Mouse (Mus musculus) kidney, adult 8-10 months (tissue): ENCODE results near the gene Tgtp2.

Experiments
- DNase-seq, 2 experiments: peaks; one replicate each; pipeline ENCODE4 v3.0.0; 2022

Gene Tgtp2

DNA sequence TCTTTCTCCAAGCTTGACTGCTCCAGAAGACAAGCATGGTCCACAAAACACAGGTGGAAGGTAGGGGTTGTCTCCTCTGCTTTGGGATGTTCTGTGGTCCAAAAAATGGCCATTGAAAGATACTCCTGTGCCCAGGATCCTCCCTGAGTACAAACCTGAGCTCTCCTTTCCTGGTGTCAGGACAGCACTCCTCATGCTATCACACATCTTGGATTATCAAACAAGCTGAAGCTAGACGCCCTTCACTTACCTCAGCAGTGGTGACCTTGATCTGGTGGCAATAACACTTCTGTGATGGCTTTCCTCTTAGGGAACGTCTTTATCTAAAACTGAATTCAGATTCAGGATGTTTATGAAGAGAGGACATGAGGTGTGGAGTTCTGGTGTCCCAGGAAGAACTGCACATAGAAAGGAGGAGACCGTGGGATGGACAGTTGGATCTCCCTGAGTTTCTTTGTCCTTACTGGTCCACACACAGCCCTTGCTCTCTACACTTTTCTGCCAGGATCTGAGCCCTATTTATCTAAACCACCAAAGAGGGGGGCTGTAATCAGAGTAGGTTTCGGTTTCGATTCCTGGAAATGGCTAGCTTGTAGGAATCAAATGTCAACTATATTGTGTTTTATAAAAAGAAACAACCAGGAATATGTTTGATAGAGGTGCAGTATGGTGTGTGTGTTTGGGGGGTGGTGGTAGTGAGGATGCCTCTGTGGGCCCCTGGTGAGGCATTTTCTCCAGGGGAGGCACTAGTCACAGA lies at the start of gene Tgtp2:
Gene Tgtp2 (minus strand): TSS at position 494 of the 757 bp plus-strand sequence.
- peak in 1 of 2 experiments; percentile 26 for DNase-seq

- no peak for DNase-seq
These were observed 48.7 kb upstream of the Tgtp2 start for GRCm38 (mm10) chr11:49112624-49113219.

DNA sequence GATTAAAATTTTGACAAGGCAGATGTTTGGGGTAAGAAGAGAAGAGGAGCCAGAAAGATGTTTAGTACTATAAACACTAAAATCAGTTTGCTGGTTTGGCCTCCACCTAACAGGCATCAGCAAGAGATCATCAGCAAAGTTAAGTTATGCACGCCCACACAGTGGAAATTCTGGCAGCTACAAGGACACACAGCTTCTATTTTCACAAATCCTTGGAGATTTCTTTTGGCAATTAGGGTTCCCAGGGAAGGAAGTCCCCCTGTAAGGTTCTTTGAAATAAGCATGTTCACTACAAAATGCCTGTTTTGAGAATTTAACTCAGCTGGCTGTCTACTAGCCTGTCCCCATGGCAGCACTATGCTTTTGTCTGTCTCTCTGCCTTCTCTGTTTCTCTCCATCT lies 47.0 kb upstream of the Tgtp2 start:
- DNase-seq, result no peak

- DNase-seq, result peak in 1 of 2 experiments; percentile 54
These were observed 44.8 kb upstream of the Tgtp2 start for GRCm38 (mm10) chr11:49108833-49109232.

GRCm38 (mm10) chr11:49107650-49108537 lies 43.9 kb upstream of the Tgtp2 start:
- DNase-seq, result no peak

- peak in 1 of 2 experiments; percentile 33 for DNase-seq
These were observed 41.7 kb upstream of the Tgtp2 start for GRCm38 (mm10) chr11:49105752-49106151.

DNA sequence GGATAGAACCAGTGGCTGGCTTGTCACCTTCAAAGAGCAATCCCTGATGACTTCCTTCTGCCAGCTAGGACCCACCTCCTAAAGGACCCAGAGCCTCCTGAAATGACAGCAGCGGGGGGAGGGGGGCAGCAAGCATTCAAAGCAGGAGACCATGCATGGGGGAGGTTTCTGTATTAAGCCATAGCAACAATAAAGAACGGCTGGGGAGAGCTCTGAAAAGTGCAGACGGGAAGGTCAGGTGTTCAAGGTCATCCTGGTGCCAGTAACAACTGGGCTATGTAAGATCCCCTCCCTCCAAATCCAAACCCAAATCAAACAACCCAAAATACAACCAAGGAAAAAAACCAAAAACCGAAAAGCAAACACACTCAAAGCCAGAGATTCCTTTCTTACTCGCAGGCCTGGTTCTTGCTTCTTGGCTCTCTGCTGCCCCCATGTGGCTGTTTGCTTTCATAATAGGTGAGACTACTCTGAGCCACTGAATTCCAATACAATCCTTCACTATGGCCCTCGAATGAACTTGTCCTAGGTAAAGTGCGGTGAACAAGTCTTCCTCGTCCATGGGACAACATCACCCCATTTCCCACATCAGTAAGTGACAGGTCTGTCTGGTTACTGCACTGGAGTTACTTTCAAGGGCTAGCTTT lies 39.2 kb upstream of the Tgtp2 start:
- DNase-seq, result peak; percentile 79 to 91

- no peak for DNase-seq
These were observed 37.5 kb upstream of the Tgtp2 start for GRCm38 (mm10) chr11:49101500-49101899.

GRCm38 (mm10) chr11:49100409-49100808 lies 36.4 kb upstream of the Tgtp2 start:
- no peak for DNase-seq

DNA sequence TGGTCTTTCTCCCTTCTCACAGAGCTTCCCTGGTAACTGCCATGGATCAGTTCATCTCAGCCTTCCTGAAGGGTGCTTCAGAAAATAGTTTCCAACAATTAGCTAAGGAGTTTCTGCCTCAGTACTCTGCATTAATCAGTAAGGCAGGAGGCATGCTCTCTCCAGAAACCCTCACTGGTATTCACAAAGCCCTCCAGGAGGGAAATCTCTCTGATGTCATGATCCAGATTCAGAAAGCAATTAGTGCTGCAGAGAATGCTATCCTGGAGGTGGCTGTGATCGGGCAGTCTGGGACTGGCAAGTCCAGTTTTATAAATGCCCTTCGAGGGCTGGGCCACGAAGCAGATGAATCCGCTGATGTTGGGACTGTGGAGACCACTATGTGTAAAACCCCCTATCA lies 31.4 kb upstream of the Tgtp2 start:
- no peak for DNase-seq

- DNase-seq, result no peak
These were observed 30.1 kb upstream of the Tgtp2 start for GRCm38 (mm10) chr11:49093861-49094660.

DNA sequence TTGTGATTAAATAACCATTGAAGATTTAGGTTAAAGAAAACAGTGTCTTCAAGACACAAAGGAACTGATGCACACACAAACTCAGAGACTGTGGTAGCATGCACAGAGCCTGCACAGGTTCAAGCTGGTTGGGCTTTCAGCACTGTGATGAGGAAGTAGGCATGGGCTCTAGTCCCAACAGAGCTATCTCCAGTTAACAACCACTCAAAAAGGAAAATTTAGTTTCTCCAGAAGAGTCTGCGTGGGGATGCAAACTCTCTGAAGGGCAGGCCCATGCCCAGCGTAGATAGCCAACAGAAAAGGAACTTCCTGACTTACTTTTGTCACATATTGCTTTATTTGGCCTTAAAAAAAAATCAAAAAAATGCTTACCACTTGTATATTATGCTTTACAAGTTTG lies 28.8 kb upstream of the Tgtp2 start:
- DNase-seq, result no peak

DNA sequence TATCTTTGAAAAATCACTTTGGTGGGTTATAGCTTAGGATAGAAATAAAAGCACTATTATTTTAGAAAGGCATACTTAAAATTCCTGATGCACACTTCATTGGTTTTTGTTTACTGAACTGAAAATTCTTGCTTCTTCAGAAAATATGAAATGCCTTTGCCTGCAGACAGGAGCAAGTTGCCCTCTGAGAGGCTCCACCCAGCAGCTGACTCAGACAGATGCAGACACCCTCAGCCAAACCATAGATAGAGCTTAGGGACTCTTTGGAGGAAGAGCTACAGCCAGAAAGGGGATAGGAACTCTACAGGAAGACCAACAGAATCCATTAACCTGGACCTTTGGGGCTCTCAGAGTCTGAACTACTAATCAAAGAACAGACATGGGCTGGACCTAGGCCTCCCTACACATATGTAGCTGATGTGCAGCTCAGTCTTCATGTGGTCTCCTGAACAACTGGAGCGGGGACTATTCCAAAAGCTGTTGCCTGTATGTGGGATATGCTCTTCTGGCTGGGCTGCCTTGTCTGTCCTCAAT lies 28.1 kb upstream of the Tgtp2 start:
- no peak for DNase-seq

DNA sequence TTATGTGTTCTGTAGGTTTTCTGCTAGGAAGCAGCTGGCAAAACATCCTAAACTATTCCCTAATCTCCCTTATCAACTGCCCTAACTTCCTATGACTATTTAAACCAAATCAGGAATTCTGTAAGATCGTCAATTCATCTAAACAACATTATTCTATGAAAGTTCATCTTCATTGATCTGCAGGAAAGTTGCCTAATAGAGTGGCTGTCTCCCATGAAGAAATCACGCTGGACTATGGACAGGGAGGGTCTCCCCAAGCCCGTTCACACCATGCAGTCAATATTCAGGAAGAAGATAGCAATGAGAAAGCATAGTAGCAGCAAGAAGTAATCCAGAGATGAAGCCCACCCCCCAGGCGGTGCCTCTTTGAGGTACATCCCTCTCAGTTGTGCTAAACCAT lies 27.2 kb upstream of the Tgtp2 start:
- DNase-seq, result no peak

- no peak for DNase-seq
These were observed 26.5 kb upstream of the Tgtp2 start for GRCm38 (mm10) chr11:49090551-49090950.

- no peak for DNase-seq
These were observed 25.9 kb upstream of the Tgtp2 start for GRCm38 (mm10) chr11:49089735-49090507.

DNA sequence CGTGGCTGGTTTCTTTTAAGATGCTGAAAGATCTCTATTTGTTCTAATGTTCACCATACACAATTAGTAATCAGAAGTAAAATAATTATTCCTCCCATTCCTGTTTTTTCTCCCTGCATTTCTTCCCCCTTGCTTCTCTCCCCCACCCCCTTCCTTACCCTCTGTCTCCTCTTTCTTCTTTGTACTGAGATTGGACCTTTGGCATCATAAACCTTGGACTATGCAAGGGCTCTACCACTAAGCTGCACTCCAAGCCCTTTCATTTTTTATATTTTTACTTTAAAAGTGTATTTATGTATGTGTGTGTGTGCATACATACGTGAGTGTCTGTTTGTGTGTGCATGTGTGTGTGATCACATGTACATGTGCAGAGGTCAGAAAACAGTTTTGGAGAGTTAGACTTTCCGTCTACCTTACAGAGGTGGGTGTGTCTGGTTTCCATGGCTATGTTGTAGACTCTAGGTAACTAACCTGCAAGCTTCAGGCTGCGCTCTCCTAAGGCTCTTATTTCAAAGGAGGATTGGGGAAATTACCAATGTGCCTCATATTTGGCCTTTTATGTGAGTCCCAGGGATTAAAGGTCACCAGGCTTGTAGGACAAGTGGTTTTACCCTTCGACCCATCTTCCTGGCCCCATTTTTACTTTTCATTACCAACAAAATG lies 25.1 kb upstream of the Tgtp2 start:
- DNase-seq, result no peak

GRCm38 (mm10) chr11:49087830-49088616 lies 24.0 kb upstream of the Tgtp2 start:
- peak in 1 of 2 experiments; percentile 25 for DNase-seq

DNA sequence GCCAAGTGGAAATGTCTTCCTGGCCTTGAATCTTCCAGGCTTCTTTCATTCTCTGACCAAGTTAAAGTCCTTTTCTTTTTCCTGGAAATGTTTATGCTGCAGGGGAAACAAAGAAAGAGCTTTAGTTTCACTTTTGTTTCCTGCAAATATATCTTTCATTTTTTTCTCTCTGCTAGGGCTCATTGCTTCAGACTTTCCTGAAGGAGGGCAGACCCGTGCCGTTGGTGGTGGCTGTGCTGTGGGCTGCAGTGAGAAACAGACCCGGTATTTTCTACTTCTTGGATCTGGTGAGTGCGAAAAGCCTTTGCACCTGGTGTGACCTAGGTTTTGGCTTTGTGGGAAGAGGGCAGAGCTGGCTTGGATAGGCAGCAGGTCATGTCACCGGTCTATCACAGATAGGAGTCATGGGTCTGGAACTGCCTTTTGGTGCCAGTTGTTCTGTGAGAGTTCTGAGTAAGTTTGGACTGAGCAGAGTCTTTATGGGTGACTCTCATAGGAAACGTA lies 22.9 kb upstream of the Tgtp2 start:
- no peak for DNase-seq
